Mouse (Mus musculus): ENCODE measurements around the gene Clec2e.
"Not testable (repeated sequence)": the region's sequence is repeated elsewhere in the genome, so short reads cannot be mapped to it uniquely, and the experiment has no call there.

Clec2e gene

DNA sequence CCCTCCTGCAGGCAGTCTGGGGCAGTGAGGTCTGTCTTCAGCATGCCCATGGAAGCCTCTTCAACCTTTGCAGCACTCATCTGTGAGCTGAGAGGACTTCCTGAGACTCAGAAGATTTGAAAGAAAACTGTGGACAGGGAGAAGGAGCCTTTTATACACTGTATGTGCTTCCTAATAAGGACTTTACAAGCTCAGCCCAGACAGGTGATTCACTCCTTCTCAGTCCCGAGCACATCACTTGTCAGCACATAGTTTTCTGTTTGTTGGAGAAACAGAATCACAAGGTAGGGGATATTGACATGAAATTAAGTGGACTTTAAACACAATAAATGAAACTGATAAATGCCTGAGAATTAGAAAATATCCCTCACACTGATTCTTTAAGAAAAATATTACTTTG is at the start of gene Clec2e:
Gene Clec2e (minus strand): TSS at position 120 of the 400 bp plus-strand sequence.
- not testable (repeated sequence) for DNase-seq (ENCODE audit: low read depth, low spot score)

DNA sequence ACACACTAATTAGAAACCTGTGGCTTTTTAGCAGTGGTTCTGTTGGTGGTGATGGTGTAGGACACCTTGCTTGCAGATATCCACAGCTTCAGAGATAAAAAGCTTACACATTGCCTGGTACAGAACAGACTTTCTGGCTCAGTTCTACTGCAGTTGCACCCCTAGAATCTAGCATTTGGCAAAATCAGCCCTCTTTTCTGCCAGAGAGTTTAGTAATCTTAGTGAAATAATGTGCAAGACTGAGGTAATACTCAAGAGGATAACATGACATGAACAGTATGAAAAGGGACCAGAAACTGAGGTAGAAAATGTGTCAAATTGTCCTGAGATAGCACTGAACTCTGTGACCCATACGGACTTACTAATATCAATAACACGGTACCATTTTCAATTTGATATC is 46.1 kb upstream of the Clec2e start:
- no peak for DNase-seq (ENCODE audit: low read depth, low spot score)

GRCm38 (mm10) chr6:129132604-129133341 is 32.1 kb upstream of the Clec2e start:
- DNase-seq (ENCODE audit: low read depth, low spot score): no peak

GRCm38 (mm10) chr6:129126861-129127260 is 26.1 kb upstream of the Clec2e start:
- DNase-seq (ENCODE audit: low read depth, low spot score): no peak

- DNase-seq (ENCODE audit: low read depth, low spot score): not testable (repeated sequence)
These were observed 23.8 kb upstream of the Clec2e start for GRCm38 (mm10) chr6:129124531-129124930.

DNA sequence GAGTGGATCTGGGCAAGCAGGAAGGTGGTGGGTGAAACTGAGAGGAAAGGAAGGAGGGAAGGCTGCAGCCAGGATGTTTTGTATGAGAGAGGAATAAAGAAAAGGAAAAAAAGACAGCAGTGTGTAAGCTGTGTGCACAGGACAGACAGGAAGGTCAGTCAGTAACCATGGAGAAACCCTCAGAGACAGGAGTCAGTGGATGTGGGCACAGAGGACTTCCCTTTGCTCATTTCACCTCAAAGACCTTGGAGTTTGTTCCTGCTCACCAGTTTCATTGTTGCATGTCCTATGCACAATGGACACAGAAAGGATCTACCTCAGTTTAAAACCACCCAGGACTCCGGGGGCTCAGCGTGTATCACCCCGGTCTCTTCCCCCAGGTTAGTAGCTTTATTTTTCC is 15.5 kb upstream of the Clec2e start:
- no peak for DNase-seq (ENCODE audit: low read depth, low spot score)

DNA sequence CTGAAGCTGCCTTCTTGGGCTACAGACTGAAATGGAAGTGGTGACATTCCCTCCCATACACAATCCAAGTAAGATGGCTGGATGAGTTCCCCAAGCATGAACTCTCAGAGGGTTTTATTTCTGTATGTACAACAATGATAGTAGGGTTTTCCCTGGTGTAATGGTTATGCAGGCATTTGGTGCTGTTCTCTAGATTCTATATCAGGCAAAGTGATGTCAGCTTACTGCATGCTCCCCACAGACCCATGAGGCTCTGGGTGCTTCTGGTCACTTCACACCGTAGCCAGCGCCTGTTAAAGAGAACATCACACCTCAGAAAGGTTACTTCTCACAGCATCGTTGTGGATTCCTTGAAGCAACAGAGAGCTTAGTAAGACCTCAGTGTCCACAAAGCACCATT is 13.5 kb upstream of the Clec2e start:
- not testable (repeated sequence) for DNase-seq (ENCODE audit: low read depth, low spot score)

DNA sequence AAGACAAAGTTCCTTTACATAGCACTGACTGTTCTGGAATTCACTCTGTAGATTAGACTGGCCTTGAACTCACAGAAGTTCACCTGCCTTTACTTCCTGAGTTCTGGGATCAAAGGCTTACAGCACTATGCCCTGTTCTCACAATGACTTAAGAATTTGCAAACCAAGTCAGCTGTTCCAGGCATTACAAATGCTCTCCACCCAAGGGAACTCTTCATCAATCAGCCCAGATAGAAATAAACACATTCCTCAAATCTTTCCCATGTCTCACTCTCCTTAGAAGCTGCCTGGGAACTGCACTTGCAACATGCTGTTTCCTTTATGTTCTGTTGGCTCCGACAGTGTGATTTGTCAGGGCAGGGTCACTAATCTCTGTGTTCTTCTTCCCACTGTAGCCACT is 13.1 kb upstream of the Clec2e start:
- no peak for DNase-seq (ENCODE audit: low read depth, low spot score)

GRCm38 (mm10) chr6:129113030-129113673 is 12.4 kb upstream of the Clec2e start:
- no peak for DNase-seq (ENCODE audit: low read depth, low spot score)

DNA sequence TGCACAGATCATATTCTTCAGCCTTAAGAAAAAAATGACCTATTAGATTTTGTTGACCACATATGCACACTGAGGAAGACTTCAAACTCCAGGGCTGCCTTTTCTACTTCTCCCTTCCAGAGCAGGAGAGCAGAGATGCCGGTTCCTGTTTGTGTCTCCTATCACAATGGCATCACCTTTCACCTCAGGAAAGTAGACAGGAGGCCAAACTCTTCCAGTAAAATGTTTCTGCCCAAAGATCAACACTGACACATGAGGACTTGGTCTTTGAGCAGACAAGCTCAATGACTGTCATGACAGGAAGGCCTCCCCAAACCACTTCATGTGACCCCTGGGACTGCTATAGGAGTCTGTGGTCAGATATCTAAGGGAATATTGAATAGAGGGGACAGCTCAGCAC is 11.8 kb upstream of the Clec2e start:
- no peak for DNase-seq (ENCODE audit: low read depth, low spot score)

DNA sequence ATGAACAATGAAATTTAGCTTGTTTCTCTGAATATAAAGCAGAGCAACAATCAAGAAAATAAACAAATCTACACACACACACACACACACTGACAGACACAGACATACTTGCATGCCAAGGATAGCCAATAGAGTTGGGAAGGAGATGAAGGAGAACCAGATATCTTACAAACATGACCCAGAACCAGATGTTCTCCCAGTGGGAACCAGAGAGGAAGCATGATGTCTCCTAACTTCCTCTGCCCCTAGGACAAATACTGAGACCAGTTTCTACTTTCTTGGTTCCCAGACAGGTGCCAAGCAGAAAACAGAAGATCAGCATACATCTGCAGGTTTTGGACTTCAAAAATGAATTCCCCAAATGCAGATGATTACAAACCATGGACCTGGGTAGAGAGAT is 7.2 kb upstream of the Clec2e start:
- no peak for DNase-seq (ENCODE audit: low read depth, low spot score)

- no peak for DNase-seq (ENCODE audit: low read depth, low spot score)
These were observed 2.3 kb upstream of the Clec2e start for GRCm38 (mm10) chr6:129102858-129103555.

DNA sequence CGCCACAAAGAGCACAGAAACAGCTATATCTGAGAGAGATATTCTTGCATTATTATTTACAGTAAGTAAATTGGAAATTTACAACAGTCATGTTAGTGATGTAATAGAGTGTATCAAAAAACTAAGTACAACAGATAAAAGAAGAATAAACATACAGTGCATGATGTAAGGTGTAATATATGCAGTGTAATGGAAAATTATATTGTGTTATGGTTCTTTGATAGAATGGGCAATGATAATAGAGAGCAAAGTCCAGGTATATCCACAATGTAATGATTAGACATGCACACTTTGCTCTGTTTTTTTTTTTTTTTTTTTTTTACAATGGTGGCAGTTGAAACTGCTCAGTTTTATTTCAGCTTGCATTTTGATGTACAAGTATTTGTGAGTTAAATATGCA is 891 bp upstream of the Clec2e start:
- no peak for DNase-seq (ENCODE audit: low read depth, low spot score)

- DNase-seq (ENCODE audit: low read depth, low spot score): no peak
These were observed 2.8 kb downstream of the Clec2e start for GRCm38 (mm10) chr6:129097929-129098328.

- peak; percentile 60 for DNase-seq (ENCODE audit: low read depth, low spot score)
These were observed 5.5 kb downstream of the Clec2e start for GRCm38 (mm10) chr6:129095166-129095565.

DNA sequence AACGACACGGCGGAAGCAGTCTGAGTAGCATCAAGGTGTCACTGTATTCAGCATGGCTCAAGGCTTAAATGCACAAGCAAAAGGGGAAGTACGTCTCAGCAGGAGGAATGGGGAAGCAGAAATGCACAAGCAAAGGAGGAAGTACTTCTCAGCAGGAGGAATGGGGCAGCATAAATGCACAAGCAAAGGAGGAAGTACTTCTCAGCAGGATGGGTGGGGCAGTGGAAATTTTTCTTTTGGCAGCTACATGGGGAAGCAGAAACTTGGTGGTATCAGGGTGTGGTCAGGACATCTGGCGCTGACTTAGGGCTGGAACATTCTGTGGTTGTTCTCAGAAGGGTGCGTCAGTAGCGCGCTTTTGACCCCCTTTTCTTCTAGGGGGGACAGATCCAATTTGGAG is 12.1 kb downstream of the Clec2e start:
- DNase-seq (ENCODE audit: low read depth, low spot score): not testable (repeated sequence)

DNA sequence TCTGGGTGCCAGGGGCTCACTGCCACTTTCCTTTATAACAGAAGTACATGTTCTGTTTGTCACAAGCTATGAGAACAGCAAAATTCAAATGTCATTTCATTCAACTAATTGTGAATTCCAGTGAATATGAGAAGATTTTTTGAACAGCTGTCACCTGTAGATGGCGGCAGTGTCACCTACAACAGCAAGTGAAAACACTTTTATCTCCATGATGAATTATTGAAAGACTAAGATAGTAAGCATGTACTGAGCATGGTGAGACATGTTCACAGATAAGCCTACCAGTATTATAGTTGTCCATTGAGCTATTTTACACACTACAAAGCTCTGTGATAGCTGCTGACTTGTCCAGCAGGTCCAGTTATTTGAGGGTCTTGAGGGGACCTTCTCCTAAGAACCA is 12.6 kb downstream of the Clec2e start:
- peak; percentile 53 for DNase-seq (ENCODE audit: low read depth, low spot score)

DNA sequence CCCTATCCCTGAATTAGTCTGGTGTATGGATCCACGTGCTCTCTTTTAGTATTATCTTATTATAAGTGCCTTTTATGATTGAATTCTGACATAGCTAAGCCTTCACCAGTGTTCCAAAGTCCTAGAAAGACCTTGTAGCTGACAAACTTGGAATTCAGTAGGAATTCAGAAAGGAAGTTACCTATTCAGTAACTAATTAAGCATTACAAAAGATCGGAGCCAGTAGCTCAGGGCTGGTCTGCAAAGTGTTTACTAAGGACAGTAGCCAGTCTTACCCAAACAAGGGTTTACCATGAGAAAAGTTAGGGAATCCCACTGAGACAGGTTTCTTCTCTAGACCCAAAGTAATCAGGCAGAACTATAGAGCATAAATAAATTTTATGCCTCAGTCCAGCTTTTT is 14.7 kb downstream of the Clec2e start:
- not testable (repeated sequence) for DNase-seq (ENCODE audit: low read depth, low spot score)

- DNase-seq (ENCODE audit: low read depth, low spot score): no peak
These were observed 15.6 kb downstream of the Clec2e start for GRCm38 (mm10) chr6:129085098-129085497.

- DNase-seq (ENCODE audit: low read depth, low spot score): peak; percentile 70
These were observed 33.7 kb downstream of the Clec2e start for GRCm38 (mm10) chr6:129066986-129067385.

DNA sequence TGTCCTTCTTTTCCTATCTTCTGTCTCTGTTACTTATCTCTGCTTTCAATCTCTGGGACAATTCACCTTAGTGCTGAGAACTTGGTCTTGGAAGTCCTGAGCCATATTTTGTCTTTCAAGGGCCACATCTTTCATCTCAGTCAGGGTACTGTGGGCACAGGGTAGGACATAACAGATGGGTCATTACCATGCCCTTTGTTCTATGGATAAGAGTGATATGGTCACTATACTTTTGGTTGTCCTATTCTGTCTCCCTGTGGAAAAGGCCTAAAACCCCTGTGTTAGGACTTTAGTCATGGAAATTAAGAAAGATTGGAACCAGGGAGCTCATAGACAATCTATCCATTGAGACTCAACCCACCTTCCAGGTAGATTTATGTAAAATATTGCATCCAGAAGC is 34.2 kb downstream of the Clec2e start:
- DNase-seq (ENCODE audit: low read depth, low spot score): no peak

DNA sequence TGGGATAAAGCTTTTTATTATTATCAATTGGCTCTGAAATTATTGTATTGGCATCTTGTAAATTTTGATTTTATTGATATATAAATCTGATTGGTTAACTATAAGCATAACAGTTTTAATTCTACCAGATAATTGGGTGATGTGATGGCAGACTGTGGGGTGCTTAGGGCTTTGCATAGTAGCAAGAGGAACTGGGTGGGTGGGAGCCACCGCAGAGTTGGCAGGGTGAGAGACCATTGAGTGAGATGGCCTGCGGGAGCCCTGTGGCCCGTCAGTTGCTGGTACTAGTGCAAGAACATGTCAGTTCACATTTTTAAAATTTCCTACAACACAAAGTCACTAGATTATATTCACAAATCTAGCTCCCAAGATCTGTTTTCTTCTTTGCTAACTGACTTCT is 34.9 kb downstream of the Clec2e start:
- no peak for DNase-seq (ENCODE audit: low read depth, low spot score)

DNA sequence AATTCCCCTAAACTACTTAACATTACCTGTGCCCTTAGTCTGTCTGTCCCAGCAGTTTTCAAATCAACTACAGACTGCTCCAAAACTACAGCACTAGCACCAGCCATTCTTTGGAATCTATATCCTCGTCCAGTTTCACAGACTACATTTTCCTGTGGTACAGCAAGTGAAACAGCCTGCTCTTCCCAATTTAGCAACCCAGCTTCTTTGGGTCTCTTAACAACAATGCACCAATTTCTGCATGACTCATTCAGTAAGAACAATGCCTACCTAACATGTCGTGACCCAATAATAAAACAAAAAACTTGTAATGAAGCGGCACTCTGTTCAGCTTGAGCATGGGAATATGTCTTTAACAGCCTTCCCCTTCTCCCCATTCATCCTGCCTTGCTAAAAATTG is 35.3 kb downstream of the Clec2e start:
- no peak for DNase-seq (ENCODE audit: low read depth, low spot score)

All from A20 (cell line).